Mouse (Mus musculus) neural tube, embryonic 11.5 days (tissue): ENCODE data around the gene Olfr1183. TPM values are rescaled to one million over a fixed set of nuclear protein-coding genes. Genes with fewer than 3 reads are reported as not detected.
"Not testable (repeated sequence)": the region's sequence is repeated elsewhere in the genome, so short reads cannot be mapped to it uniquely, and the experiment has no call there.

Experiments
- ATAC-seq: fragments of 200-750 bp; cut with Nextera tagmentation; 2 replicates; pipeline ENCODE4 v1.8.0; 2017; ENCODE audit warnings: moderate number of reproducible peaks, mild to moderate bottlenecking, moderate TSS enrichment, moderate library complexity; ENCODE audit not compliant: insufficient read depth, low FRiP score, low TSS enrichment
- DNase-seq: peaks from one replicate; pipeline ENCODE4 v3.0.0-alpha.2; 2015; ENCODE audit warnings: low spot score
- H3K27ac ChIP-seq: fragments of 300-500 bp; sonication (generic); 2 replicates; pipeline ENCODE4 v1.5.1; 2014; ENCODE audit warnings: low read depth, mild to moderate bottlenecking, low read length
- H3K27me3 ChIP-seq: fragments of 300-500 bp; sonication (generic); 2 replicates; pipeline ENCODE4 v1.6.1; 2014; ENCODE audit warnings: mild to moderate bottlenecking, low read length, mixed read lengths; ENCODE audit not compliant: control insufficient read depth, insufficient read depth
- H3K36me3 ChIP-seq: fragments of 300-500 bp; sonication (generic); 2 replicates; pipeline ENCODE4 v1.6.1; 2014; ENCODE audit warnings: mild to moderate bottlenecking, low read length, moderate library complexity, mixed read lengths; ENCODE audit not compliant: control insufficient read depth, insufficient read depth
- H3K4me1 ChIP-seq: fragments of 300-500 bp; sonication (generic); 2 replicates; pipeline ENCODE4 v1.6.1; 2014; ENCODE audit warnings: low read length, mixed read lengths; ENCODE audit not compliant: control insufficient read depth, insufficient read depth
- H3K4me2 ChIP-seq: fragments of 300-500 bp; sonication (generic); 2 replicates; pipeline ENCODE4 v1.6.1; 2014; ENCODE audit warnings: low read depth, mild to moderate bottlenecking, moderate library complexity
- H3K4me3 ChIP-seq: fragments of 300-500 bp; sonication (generic); 2 replicates; pipeline ENCODE4 v1.5.1; 2014; ENCODE audit warnings: low read depth, low read length
- H3K9ac ChIP-seq: fragments of 300-500 bp; sonication (generic); 2 replicates; pipeline ENCODE4 v1.6.1; 2014; ENCODE audit warnings: mild to moderate bottlenecking, low read length
- H3K9me3 ChIP-seq: fragments of 300-500 bp; sonication (generic); 2 replicates; pipeline ENCODE4 v1.6.1; 2016; ENCODE audit warnings: low read length; ENCODE audit not compliant: control insufficient read depth
- WGBS: fragments of 180-500 bp; shearing (Covaris S2); extraction: QIAGEN DNeasy Blood & Tissue Kit; methylation state at CpG from one replicate; pipeline ENCODE4 v1.1.7; 2014; 5-methylcytosine and 5-hydroxymethylcytosine counted together
- polyA plus RNA-seq: library from polyadenylated mRNA; unstranded; fragments of >200 nt; fragmentation: Nextera tagmentation; extraction: Ambion mirVana; gene quantifications from 2 replicates; pipeline ENCODE4 v1.2.1, GENCODE M21; 2014

Gene Olfr1183
- not detected in 2 replicates for polyA plus RNA-seq

DNA sequence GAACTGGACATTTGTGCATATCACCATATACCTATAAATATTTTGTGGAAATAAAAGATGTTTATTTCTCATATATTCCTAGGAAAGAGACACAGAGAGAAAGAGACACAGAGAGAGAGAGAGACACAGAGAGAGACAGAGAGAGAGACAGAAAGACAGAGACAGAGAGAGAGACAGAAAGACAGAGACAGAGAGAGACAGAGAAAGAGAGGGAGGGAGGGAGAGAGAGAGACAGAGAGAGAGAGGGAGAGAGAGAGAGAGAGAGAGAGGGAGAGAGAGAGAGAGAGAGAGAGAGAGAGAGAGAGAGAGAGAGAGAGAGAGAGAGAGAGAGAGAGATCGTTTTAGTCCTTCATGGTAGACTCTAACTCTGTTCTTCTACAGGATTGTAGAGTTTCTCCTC lies at the start of gene Olfr1183:
Olfr1183 (plus strand) TSS at position 301 of the 400 bp plus-strand sequence.
- not testable (repeated sequence) for H3K4me3 ChIP-seq, H3K4me2 ChIP-seq, DNase-seq, H3K4me1 ChIP-seq, ATAC-seq, H3K9me3 ChIP-seq, H3K27ac ChIP-seq, H3K36me3 ChIP-seq, H3K9ac ChIP-seq, H3K27me3 ChIP-seq
- WGBS = 88% methylated on average over 1 of the region's 1 CpGs

DNA sequence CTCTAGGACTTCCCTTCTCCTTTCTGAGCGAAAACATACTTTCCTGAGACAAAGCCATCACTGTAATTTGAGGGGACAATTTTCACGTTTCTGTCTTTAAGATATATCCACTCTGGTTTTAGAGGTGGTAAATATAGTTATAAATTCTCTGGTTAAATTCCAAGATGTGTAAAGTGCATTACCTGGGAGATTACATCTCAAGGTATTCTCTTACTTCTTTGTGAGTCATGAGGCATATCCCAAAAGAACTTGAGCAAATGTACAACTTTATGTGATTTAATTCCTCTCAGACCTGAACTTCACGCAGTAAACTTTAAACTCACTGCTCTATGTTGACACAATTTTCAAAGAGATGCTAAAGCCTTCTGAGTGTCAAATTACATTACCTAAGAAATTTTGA lies 48.3 kb upstream of the Olfr1183 start, which contains the start of gene Olfr1179:
Olfr1179 (minus strand) TSS at position 101 of the 400 bp plus-strand sequence.
- DNase-seq (no peak), ATAC-seq (no peak)
- no peak within 1 kb of the TSS for H3K27ac ChIP-seq
- H3K27me3 ChIP-seq = no peaks in the 10 kb centered on the region
- no peaks in the 10 kb centered on the region for H3K9me3 ChIP-seq
- no peaks in the 10 kb centered on the region for H3K36me3 ChIP-seq
- no peaks in the 10 kb centered on the region for H3K4me1 ChIP-seq
- H3K9ac ChIP-seq = no peak within 1 kb of the TSS
- no peak within 1 kb of the TSS for H3K4me3 ChIP-seq
- no peak within 1 kb of the TSS for H3K4me2 ChIP-seq
- WGBS = 93% methylated on average over 3 of the region's 3 CpGs

GRCm38 (mm10) chr2:88419051-88419450 lies 35.6 kb upstream of the Olfr1183 start, which contains the start of gene Olfr1180:
Gene Olfr1180, minus strand, starts transcription at chr2:88419151.
- 79% methylated on average over 2 of the region's 2 CpGs for WGBS
- no peaks in the 10 kb centered on the region for H3K4me1 ChIP-seq
- H3K27ac ChIP-seq = no peak within 1 kb of the TSS
- H3K27me3 ChIP-seq = no peaks in the 10 kb centered on the region
- ATAC-seq (no peak), DNase-seq (no peak)
- no peak within 1 kb of the TSS for H3K4me2 ChIP-seq
- no peaks in the 10 kb centered on the region for H3K36me3 ChIP-seq
- no peaks in the 10 kb centered on the region for H3K9me3 ChIP-seq
- no peak within 1 kb of the TSS for H3K4me3 ChIP-seq
- no peak within 1 kb of the TSS for H3K9ac ChIP-seq

DNA sequence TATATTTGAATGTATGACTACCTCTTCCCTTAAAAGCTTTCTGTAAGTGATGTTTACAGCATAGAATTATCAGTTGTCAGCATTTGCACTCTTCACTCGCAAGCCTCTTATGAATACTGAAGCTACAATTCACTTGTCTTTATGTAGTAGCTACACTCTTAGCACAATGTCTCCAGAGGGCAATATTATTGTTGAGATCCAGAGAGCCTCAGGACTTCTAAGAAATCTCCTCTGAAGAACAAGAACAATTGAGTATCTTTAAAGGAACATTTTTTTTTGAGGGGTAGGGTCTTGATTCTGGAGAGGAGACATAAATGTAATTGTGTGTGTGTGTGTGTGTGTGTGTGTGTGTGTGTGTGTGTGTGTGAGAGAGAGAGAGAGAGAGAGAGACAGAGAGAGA lies 28.6 kb upstream of the Olfr1183 start, which contains the start of gene Olfr1181:
Olfr1181 (minus strand) TSS at position 101 of the 400 bp plus-strand sequence.
- ATAC-seq (no peak), DNase-seq (no peak)
- Histone ChIP-seq H3K9ac (no peak within 1 kb of the TSS), H3K9me3 (no peaks in the 10 kb centered on the region), H3K27me3 (no peaks in the 10 kb centered on the region), H3K27ac (no peak within 1 kb of the TSS), H3K36me3 (no peaks in the 10 kb centered on the region), H3K4me3 (no peak within 1 kb of the TSS), H3K4me2 (no peak within 1 kb of the TSS), H3K4me1 (no peaks in the 10 kb centered on the region)
- WGBS = 88% methylated on average over 1 of the region's 1 CpGs

DNA sequence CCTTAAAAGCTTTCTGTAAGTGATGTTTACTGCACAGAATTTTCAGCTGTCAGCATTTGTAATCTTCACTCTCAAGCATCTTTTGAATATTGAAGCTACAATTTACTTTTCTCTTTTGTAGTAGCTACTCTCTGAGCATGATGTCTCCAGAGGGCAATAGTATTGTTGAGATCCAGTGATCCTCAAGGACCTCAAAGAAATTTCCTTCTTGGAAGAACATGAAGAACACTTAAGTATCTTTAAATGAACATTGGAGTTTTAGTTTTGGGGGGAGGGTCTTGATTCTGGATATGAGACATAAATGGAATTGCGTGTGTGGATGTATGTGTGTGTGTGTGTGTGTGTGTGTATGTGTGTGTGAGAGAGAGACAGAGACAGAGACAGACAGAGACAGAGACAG lies 5.6 kb upstream of the Olfr1183 start, which contains the start of gene Gm13757:
Gm13757 (minus strand) TSS at position 101 of the 400 bp plus-strand sequence.
- Histone ChIP-seq H3K4me1 (no peaks in the 10 kb centered on the region), H3K27me3 (no peaks in the 10 kb centered on the region), H3K9me3 (no peaks in the 10 kb centered on the region), H3K9ac (no peak within 1 kb of the TSS), H3K4me2 (no peak within 1 kb of the TSS), H3K27ac (no peak within 1 kb of the TSS), H3K4me3 (no peak within 1 kb of the TSS), H3K36me3 (no peaks in the 10 kb centered on the region)
- 100% methylated on average over 1 of the region's 1 CpGs for WGBS
- ATAC-seq = no peak
- DNase-seq = no peak

- H3K27me3 ChIP-seq = no peaks in the 10 kb centered on the region
- no peak within 1 kb of the TSS for H3K4me2 ChIP-seq
- no peak within 1 kb of the TSS for H3K27ac ChIP-seq
- H3K9ac ChIP-seq = no peak within 1 kb of the TSS
- no peaks in the 10 kb centered on the region for H3K9me3 ChIP-seq
- ATAC-seq = no peak
- 87% methylated on average over 2 of the region's 2 CpGs for WGBS
- no peak for DNase-seq
- H3K4me1 ChIP-seq = no peaks in the 10 kb centered on the region
- H3K4me3 ChIP-seq = no peak within 1 kb of the TSS
- no peaks in the 10 kb centered on the region for H3K36me3 ChIP-seq
Observed at GRCm38 (mm10) chr2:88483298-88483697, 28.6 kb downstream of the Olfr1183 start, which contains the start of gene Olfr1184. Gene Olfr1184, plus strand, starts transcription at chr2:88483598.

DNA sequence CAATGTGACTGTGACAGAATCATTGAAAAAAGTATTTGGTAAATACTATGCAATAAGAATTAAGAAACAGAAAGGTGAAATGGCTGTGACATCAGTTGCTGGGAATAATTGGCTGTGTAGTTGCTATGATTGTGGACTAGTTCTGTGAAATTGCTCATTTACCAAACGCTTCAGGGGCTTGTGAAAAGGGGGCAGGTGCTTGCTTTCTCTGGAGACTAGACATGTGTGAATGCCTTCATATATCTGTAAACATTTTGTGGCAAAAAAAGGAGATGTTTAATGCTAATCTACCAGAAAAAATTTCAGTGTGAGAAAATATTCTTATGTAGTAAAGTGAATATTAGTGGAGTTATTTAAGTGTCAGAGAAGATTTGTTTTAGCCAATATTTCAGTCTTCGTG lies 38.4 kb downstream of the Olfr1183 start, which contains the start of gene Olfr1185-ps1:
Olfr1185-ps1 (plus strand) TSS at position 301 of the 400 bp plus-strand sequence.
- no peaks in the 10 kb centered on the region for H3K36me3 ChIP-seq
- ATAC-seq = no peak
- H3K27ac ChIP-seq = no peak within 1 kb of the TSS
- H3K4me2 ChIP-seq = no peak within 1 kb of the TSS
- no peak within 1 kb of the TSS for H3K4me3 ChIP-seq
- 75% methylated on average over 2 of the region's 2 CpGs for WGBS
- H3K9me3 ChIP-seq = no peaks in the 10 kb centered on the region
- no peaks in the 10 kb centered on the region for H3K4me1 ChIP-seq
- no peak for DNase-seq
- H3K27me3 ChIP-seq = no peaks in the 10 kb centered on the region
- H3K9ac ChIP-seq = no peak within 1 kb of the TSS

DNA sequence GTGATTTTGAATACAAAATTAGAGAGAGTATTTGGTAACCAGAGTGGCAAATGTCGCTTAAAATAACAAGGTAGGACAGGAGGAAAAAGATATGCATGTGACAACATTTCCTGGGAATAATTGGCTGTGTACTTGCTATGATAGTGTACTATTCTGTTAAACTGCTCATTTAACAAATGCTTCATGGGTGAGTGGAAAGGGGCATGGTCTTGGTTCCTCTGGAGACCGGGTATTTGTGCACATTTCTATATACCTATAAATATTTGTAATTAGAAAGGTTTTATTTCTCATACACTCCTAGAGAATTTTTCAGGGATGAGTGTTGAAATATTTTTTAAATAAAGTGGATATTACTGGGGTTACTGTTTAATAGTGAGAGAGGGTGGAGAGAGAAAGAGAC lies 63.6 kb downstream of the Olfr1183 start, which contains the start of gene Olfr1186:
Olfr1186 (plus strand) TSS at position 301 of the 400 bp plus-strand sequence.
- H3K9ac ChIP-seq = no peak within 1 kb of the TSS
- no peaks in the 10 kb centered on the region for H3K9me3 ChIP-seq
- ATAC-seq (no peak), DNase-seq (no peak)
- H3K4me3 ChIP-seq = no peak within 1 kb of the TSS
- no peak within 1 kb of the TSS for H3K27ac ChIP-seq
- H3K4me2 ChIP-seq = no peak within 1 kb of the TSS
- H3K27me3 ChIP-seq = no peaks in the 10 kb centered on the region
- no peaks in the 10 kb centered on the region for H3K36me3 ChIP-seq
- 87% methylated on average over 2 of the region's 2 CpGs for WGBS
- H3K4me1 ChIP-seq = no peaks in the 10 kb centered on the region
